18 mouse cellular contexts compared by ENCODE assay signal in the genomic region with DNA sequence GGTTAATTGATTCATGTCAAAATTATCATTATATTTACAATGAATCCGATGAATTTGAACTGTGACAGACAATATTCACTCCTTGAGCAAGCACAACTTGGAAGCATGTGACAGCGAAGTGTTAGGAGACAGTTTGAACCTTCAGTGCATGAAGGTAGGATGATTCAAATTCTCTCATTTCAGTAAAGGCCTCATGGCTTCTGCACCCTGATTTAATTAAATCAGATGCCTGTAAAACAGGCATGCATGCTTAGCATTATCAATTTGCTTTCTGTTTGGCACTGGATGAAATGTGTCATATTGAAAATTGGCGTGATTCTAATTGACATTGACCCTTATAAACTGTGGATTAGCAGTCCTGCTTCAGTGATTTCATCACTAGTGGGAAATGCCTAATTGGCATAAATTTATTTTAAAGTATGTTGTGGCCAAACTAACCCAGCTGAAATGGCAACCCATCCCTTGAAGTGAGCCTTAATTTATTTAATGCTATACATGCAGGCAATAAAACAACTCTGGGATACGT.
DNase-seq lines count a peak whose midpoint lies in the region; ATAC-seq lines count a peak whose summit lies in the region.
"Had no signal": no experiment of that assay in that cellular context is flagged by ENCODE, and none has a peak within 500 bp of the region (broad histone marks: within the 10 kb centered on the region; RNA-seq: fewer than 3 reads in every experiment).

No protein-coding gene starts in this region.

- WGBS in forebrain, embryonic 15.5 days, result 47% methylated on average over 4 of the region's 4 CpGs
- 77% methylated on average over 4 of the region's 4 CpGs for whole genome bisulfite sequencing in forebrain, embryonic 12.5 days
- 71% methylated on average over 4 of the region's 4 CpGs for WGBS in midbrain, embryonic 14.5 days
- WGBS in midbrain, embryonic 10.5 days, result 89% methylated on average over 4 of the region's 4 CpGs

- H3K9me3 ChIP-seq in forebrain, embryonic 15.5 days, result no peaks in the 10 kb centered on the region
- H3K9me3 ChIP-seq in forebrain, embryonic 12.5 days, result no peaks in the 10 kb centered on the region
- H3K9me3 ChIP-seq in midbrain, embryonic 14.5 days (ENCODE audit: control insufficient read depth, low read length), result no peaks in the 10 kb centered on the region
- no peaks in the 10 kb centered on the region for H3K9me3 ChIP-seq in midbrain, embryonic 10.5 days (replicated peaks)
- H3K9me3 ChIP-seq: embryonic facial prominence, embryonic 13.5 days; heart, embryonic 15.5 days; hindbrain, embryonic 13.5 days had no signal

- no peak overlapping the region for H3K9ac ChIP-seq in forebrain, embryonic 15.5 days (replicated peaks)
- no peak overlapping the region for H3K9ac ChIP-seq in forebrain, embryonic 12.5 days
- H3K9ac ChIP-seq in midbrain, embryonic 14.5 days (replicated peaks; ENCODE audit: low read length), result no peak overlapping the region
- H3K9ac ChIP-seq: embryonic facial prominence, embryonic 13.5 days; heart, embryonic 15.5 days; hindbrain, embryonic 13.5 days had no signal

- peaks cover 15% of the 10 kb centered on the region for H3K4me1 ChIP-seq in forebrain, embryonic 15.5 days
- no peaks in the 10 kb centered on the region for H3K4me1 ChIP-seq in forebrain, embryonic 12.5 days
- H3K4me1 ChIP-seq in midbrain, embryonic 14.5 days (ENCODE audit: control insufficient read depth, insufficient read depth, low read length), result no peaks in the 10 kb centered on the region
- H3K4me1 ChIP-seq in midbrain, embryonic 10.5 days, result no peaks in the 10 kb centered on the region
- H3K4me1 ChIP-seq: embryonic facial prominence, embryonic 13.5 days; heart, embryonic 15.5 days; hindbrain, embryonic 13.5 days had no signal

- H3K4me2 ChIP-seq in forebrain, embryonic 15.5 days (replicated peaks), result no peak overlapping the region
- H3K4me2 ChIP-seq in forebrain, embryonic 12.5 days, result no peak overlapping the region
- H3K4me2 ChIP-seq in midbrain, embryonic 14.5 days (ENCODE audit: low read length), result no peak overlapping the region
- H3K4me2 ChIP-seq: embryonic facial prominence, embryonic 13.5 days; heart, embryonic 11.5 days; heart, embryonic 15.5 days; hindbrain, embryonic 13.5 days had no signal

- H3K36me3 ChIP-seq in forebrain, embryonic 15.5 days, result no peaks in the 10 kb centered on the region
- H3K36me3 ChIP-seq in forebrain, embryonic 12.5 days (replicated peaks), result no peaks in the 10 kb centered on the region
- H3K36me3 ChIP-seq in midbrain, embryonic 14.5 days (ENCODE audit: control insufficient read depth, insufficient read depth, low read length), result no peaks in the 10 kb centered on the region
- H3K36me3 ChIP-seq in midbrain, embryonic 10.5 days, result no peaks in the 10 kb centered on the region
- H3K36me3 ChIP-seq: embryonic facial prominence, embryonic 13.5 days; heart, embryonic 15.5 days; hindbrain, embryonic 13.5 days had no signal

- peak; percentile 7 for DNase-seq in midbrain, embryonic 14.5 days
- no peak for DNase-seq in midbrain, embryonic 10.5 days (ENCODE audit: low spot score)
- DNase-seq in retina, embryonic 14.5 days (ENCODE audit: low spot score), result peak; percentile 47
- no peak for DNase-seq in ovary, postnatal 10 days (ENCODE audit: low spot score)
- DNase-seq: adrenal gland, postnatal 10 days; cerebellum, adult 11-12 months; cerebellum, adult 9-10 months; cerebellum, postnatal 25 days; gastrocnemius, postnatal 14 days; heart, adult 2 months; heart, postnatal 14 days had no signal

- H3K27ac ChIP-seq in forebrain, embryonic 15.5 days (replicated peaks), result no peak overlapping the region
- H3K27ac ChIP-seq in forebrain, embryonic 12.5 days, result no peak overlapping the region
- no peak overlapping the region for H3K27ac ChIP-seq in midbrain, embryonic 14.5 days (replicated peaks; ENCODE audit: low read depth, low read length)
- H3K27ac ChIP-seq in midbrain, embryonic 10.5 days (replicated peaks), result no peak overlapping the region
- H3K27ac ChIP-seq: embryonic facial prominence, embryonic 13.5 days; heart, adult 2 months; heart, embryonic 15.5 days; hindbrain, embryonic 13.5 days; hindbrain, postnatal 0 days had no signal

- no peaks in the 10 kb centered on the region for H3K27me3 ChIP-seq in forebrain, embryonic 15.5 days
- H3K27me3 ChIP-seq in forebrain, embryonic 12.5 days, result no peaks in the 10 kb centered on the region
- no peaks in the 10 kb centered on the region for H3K27me3 ChIP-seq in midbrain, embryonic 14.5 days (ENCODE audit: control insufficient read depth, insufficient read depth, low read length)
- H3K27me3 ChIP-seq in midbrain, embryonic 10.5 days (ENCODE audit: low read depth, poor library complexity, severe bottlenecking), result no peaks in the 10 kb centered on the region
- H3K27me3 ChIP-seq: embryonic facial prominence, embryonic 13.5 days; heart, embryonic 15.5 days; hindbrain, embryonic 13.5 days had no signal

- ATAC-seq in forebrain, embryonic 15.5 days (replicated peaks), result peak; percentile 55
- no peak for ATAC-seq in forebrain, embryonic 12.5 days (ENCODE audit: low FRiP score)
- no peak for ATAC-seq in midbrain, embryonic 14.5 days (ENCODE audit: low FRiP score, low TSS enrichment)
- ATAC-seq: hindbrain, postnatal 0 days had no signal

- H3K4me3 ChIP-seq in forebrain, embryonic 15.5 days, result no peak overlapping the region
- no peak overlapping the region for H3K4me3 ChIP-seq in forebrain, embryonic 12.5 days (replicated peaks)
- no peak overlapping the region for H3K4me3 ChIP-seq in midbrain, embryonic 14.5 days (replicated peaks; ENCODE audit: low read depth, low read length)
- no peak overlapping the region for H3K4me3 ChIP-seq in midbrain, embryonic 10.5 days
- H3K4me3 ChIP-seq: embryonic facial prominence, embryonic 13.5 days; heart, adult 2 months; heart, embryonic 15.5 days; hindbrain, embryonic 13.5 days had no signal

Comparison
In these comparisons a context has a peak if more than half of its experiments do, and no peak if none do; other contexts are left out.
1. DNase-seq: peak in midbrain, embryonic 14.5 days (single experiment) and retina, embryonic 14.5 days (single experiment); none in midbrain, embryonic 10.5 days (single experiment) and ovary, postnatal 10 days (single experiment).